Mouse (Mus musculus): ENCODE results near the gene Panx1.

Panx1 gene

DNA sequence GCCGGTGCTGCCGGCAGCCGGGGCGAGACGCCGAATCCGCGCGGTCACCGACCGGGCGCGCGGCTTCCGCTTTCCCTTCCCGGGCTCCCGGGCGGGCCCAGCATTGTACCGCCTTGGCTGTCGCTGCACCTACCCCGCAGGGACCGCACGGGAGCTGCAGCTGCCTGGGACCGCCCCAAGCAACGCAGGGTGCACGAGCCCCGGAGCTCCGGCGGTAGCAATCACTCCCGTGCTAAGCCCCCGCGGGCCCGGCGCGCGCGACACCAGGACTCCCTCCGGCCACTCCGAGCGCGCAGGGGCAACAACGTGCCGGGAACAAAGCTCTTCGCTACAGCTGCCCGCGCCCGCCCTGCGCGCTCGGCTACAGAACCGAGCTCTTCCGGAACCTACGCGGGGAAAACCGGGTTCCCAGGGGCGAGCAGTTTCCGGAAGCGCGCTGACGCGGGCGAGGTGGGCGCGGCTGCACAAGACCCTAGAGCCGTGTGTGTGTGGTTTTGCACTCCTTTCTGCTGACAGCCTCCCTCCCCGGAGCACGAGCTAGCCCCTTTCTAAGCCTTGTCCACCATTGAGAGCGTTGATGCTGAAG is at the start of gene Panx1:
TSS of gene Panx1 (minus strand) at position 395 of the 586 bp plus-strand sequence.
- peak; percentile 78 to 84 for DNase-seq (ENCODE audit: low spot score in 2 of 2)

DNA sequence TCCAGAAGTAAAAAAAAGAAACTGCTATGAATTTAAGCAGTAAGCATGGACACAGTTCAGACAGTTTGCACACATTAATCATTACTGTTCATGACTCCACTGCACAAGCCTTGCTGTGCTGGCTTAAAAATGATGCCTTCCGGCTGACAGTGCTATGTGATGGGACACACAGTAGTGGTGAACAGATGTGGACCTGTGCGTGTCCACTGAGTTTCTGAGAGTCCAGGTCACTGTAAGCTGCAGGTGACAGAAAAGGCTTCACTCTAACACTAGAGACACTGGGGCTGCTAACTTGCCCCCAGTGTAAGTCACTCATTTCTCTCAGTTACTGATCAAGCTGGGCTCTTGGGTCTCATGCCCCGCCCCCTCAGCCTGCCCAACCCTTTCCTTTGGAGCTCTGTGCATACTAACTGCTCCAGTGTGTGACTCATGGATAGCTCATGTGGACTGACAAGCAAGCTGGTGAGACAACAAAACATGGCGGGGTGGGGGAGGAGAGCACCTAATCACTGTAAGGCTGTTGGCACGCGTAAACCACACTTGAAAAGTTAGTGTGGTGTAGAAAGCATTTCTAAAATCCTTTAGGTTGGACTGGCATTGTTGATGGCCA is 23.5 kb upstream of the Panx1 start:
- no peak for DNase-seq (ENCODE audit: low spot score in 2 of 2)

DNA sequence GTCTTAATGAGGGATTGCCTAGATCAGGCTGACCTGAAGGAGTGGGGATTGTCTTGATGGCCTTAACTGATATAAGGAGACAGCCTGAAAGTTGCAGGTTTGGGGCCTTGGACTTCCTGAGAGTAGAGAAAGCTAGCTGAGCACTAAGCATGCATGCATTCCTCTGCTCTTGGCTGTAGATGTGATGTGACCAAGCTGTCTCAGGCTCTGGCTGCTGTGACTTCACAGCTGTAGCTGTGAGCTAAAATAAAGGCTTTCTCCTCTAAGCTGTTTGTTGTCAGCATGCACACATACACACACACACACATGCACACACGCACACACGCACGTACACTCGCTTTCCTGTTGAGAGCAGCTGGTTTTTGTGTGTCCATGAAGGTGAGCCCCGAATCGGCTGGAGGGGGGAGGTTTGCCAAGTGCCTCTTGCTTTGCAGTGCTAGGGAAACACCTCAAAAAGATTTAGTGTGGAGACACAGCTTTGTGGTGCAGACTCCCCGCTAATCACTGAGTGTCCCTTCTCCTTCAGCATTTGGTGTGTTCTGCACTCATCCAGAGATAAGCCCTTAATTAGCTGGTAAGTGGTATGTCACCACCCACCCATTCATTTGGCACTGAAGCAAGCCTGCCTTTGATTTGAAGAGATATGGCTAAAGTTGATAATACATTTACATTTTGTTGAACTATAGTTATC is 22.9 kb upstream of the Panx1 start:
- DNase-seq (ENCODE audit: low spot score in 2 of 2): no peak

DNA sequence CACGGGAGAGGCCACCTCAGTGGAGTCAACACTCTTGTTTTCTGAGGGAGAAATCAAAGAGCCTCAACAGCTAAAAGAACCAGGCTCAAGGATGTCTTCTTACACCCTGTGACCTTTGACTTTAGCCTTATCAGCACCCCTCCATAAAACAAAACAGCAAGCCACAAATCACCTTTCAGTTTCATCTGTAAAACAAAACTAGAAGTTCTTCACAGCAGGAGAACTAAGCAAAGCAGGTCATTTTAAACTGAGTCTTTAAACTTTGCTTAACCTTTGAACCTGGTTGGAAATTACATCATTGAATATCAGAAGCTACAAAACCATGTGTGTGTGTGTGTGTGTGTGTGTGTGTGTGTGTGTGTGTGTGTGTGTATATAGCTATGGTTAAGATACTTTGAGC is 18.9 kb upstream of the Panx1 start:
- DNase-seq (ENCODE audit: low spot score in 2 of 2): no peak

DNA sequence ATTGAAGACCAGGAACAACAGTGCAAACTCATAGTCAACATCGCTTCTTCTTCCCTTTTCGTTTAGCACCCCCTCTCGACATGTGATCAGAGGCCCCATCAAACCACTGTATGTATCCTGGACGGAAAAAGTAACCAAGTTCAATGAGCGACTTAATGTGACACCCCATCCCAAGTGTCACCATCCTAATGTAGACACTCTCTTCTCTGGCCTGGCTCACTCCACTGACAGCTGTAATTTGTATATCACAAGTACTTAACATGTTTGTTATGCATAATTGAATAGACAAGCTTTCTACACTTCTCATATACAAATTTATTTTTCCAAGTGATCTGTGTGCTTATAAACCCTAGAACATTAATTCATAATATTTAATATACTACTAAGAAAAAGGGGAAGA is 15.6 kb upstream of the Panx1 start:
- DNase-seq (ENCODE audit: low spot score in 2 of 2): no peak

DNA sequence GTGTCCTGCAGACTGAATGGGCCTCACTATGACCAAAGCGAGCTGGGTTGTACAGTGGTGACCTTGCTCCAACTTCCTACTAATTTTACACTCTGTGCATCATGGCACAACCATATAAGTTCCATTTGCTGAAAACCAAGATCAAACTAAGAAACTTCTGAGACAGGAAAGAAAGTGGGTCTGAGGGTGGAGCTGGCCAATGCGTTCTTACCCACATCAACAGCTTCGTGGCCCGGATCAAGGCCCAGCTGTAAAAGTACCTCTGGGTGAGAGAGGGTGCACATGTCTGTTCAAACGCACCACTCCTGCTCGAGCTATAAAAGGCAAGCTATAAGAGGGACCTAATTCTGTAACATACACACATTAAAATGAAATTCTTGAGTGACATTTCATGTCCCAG is 14.7 kb upstream of the Panx1 start:
- DNase-seq (ENCODE audit: low spot score in 2 of 2): no peak

DNA sequence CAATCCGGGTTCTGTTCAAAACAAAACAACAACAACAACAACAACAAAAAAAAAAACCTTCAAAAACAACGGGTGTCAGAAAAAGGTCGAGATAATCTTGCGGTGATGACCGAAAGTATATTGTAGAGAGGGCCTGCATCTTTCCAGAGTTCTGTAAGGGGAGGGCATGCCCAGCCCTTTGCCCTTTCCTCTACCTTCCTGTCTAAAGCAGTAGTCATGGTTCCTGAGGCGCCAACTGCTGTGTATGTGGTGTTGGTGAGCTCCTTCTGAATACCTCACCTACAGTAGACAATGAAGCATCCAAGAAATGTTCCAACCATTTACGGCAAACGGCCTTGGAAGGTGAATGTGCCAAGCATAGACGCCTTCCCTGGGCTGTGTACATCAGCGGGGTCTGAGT is 462 bp upstream of the Panx1 start:
- DNase-seq (ENCODE audit: low spot score in 2 of 2): no peak

DNA sequence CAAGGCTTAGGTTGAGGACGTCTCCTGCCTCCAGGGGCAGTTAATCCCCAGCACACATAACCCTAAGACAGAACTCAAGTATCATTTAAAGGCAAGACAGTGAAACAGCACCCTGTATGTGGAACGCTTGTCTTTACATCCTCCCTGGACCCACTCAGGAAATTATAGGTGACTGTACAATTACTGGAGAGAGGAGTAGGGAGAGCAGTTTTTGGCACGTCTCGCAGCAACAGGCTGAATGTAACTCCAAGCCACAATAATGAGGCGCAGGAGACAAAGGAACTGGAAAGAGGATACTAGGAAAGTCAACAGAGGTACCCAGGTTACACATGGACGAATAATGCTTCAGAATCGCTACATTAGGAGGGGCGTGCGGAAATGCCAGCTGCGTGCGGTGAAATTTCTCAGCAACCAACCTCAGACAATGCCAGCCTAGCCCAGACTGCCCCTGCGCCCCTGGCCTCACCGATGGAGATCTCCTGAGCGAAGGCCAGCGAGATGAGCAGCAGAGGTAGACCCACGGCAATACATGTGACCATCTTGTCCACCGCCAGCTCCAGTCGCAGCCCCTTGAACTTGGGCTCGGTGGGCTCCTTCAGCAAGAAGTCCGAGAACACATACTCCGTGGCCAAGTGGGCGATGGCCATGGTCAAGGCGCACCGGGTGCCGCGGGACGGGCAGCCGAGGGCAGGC is 741 bp downstream of the Panx1 start:
- DNase-seq (ENCODE audit: low spot score in 2 of 2): peak in 1 of 2 experiments; percentile 25

DNA sequence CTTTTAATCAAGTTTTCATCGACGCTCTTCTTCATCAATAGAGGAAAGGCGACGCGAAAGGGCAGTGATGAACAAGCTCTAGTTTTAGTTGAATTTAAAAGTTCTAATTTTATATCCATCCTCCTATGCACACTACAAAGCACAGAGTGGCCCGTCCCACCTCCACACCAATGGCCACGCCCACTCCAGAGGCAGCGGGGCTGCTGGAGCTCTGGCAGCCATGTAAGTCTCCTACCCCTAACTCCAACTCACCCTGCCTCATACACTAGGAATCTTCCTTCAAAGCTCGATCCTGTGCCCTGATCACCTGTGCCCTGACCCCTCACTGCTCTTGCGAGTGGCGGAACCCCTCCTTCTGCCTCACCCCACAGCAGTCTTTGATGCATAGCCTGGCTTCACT is 3.7 kb downstream of the Panx1 start:
- DNase-seq (ENCODE audit: low spot score in 2 of 2): no peak

DNA sequence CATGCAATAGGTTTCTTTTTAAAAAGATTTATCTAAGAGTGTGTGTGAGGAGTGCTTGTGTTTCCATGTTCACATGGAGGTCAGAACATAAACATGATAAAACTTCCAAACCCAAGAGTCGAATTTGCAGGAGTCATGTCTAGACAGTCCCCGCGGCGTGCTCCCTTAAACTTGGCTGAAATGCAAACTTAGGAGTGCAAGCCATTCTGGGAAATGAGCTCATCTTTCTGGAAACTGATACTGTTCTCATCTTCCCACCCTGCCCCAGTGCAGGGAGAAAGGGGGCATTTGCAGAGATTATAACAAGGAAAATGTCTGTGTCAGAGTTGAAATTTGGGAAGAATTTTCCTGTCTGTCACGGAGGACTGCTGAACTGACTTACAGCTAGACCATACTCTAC is 5.4 kb downstream of the Panx1 start:
- no peak for DNase-seq (ENCODE audit: low spot score in 2 of 2)

DNA sequence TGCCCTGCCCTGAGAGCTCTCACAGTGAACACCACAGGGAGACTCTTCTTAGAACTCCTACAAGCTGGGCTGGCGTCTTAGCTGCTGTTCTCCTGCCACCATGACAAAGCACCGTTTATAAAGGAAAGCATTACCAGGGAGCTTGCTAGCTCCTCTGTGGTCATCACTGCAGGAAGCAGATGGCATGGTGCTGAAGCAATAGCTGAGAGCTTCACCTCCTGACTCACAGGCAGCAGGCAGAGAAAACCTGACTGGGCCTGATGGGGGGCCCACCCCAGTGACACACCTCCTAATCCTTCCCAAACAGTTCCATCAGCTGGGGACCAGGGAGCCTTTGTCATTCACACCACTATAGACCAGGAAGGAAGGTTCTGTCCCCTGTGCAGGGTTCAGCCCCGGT is 7.6 kb downstream of the Panx1 start:
- DNase-seq (ENCODE audit: low spot score in 2 of 2): no peak

DNA sequence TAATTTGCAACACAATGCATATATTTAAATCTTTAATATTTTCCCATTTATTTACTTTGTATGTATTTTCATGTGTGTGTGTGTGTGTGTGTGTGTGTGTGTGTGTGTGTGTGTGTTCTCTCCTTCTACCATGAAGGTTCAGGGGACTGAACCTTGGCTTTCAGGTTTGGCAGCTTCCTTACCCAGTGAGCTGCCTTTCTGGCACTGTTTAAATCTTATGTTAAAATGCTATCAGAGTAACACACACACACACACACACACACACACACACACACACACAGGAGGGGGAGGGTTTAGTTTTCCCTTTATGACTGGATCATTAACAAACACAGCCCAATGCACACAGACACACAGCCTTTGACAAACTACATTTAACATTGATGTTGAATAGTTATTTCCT is 8.0 kb downstream of the Panx1 start:
- DNase-seq (ENCODE audit: low spot score in 2 of 2): no peak

DNA sequence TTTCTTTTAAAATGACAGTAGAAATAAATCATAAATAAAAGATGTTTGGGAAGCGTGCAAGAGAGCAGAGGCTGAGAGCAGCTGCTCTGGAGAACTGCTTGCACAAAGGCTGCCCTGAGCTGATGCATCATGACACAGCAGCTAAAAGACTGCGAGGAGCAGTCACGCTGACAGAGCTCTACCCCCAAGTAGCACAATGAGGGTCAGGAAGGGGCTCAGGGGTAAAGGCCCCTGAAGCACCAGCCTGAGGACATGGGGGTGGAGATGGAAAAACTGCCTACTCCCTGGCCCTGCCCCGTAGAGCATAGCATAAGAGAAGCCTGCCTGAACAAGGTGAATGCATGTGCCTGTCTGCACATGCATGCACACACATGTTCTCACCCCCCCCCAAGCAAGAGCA is 8.5 kb downstream of the Panx1 start:
- DNase-seq (ENCODE audit: low spot score in 2 of 2): no peak

DNA sequence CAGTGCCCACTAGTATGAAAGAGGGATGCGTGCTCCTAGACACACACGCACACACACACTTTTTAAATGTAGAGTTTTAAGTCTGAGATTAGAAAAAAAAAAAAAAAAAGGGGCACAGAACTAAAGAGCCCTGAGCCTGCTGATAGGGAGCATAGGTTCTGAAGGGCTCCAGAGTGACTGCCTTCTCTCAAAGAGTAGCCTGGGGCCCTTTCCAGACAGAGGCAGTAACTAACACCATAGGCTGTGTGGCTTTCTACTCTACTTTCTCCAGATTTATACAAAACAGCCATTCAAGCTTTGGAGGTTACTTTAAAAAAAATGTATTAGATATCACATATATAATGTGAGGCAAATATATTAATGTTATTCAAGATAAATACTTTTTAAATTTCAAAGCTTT is 8.9 kb downstream of the Panx1 start:
- DNase-seq (ENCODE audit: low spot score in 2 of 2): no peak

DNA sequence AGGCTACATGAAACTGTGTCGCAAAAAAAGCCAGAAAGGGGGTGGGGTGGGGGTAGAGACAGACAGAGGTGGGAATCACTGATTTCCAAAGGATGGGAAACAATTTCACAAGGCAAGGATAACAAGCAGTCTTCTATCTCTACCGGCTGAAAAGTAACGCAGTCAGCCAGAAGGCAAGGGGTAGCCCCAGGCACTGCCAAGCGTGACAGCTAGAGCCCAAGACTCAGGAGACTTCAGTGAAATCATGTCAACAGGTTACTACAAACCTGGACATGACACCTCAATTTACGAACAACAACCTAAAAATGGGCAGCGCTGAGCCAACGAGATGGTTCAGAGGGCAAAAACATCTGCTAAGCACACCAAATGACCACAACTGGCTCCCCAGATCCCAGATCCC is 9.3 kb downstream of the Panx1 start:
- no peak for DNase-seq (ENCODE audit: low spot score in 2 of 2)

DNA sequence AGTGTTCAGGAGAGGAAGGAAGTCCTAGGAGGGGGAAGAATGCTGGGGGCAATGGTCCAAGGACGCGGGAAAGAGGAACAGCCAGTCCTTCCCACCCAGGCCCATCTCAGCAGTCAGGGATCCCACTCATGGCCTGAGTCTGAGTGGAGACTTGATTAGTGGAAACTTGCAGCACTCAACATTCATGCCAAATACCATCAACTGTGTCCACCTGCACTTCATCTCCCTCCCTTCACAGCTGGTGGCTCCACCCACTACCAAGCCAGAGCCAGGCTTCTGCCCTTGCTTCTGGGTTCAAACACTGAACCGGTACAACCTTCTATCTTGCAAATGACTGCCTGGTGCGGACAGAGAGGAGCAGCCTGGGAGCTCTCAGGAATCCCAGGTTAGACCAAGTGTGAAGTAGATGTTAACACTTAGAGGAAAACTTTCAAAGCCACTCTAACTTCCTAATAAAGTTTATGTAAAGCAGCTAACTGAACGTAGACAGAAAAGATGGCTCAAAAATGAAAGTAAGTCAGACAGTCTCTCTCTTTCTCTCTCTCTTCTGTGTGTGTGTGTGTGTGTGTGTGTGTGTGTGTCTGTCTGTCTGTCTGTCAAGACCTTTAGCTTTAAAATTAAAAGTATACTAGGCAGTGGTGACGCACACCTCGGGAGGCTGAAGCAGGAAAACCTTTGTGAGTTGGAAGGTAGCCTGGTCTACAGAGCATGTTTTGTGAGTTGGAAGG is 10.6 kb downstream of the Panx1 start:
- peak; percentile 31 to 39 for DNase-seq (ENCODE audit: low spot score in 2 of 2)

DNA sequence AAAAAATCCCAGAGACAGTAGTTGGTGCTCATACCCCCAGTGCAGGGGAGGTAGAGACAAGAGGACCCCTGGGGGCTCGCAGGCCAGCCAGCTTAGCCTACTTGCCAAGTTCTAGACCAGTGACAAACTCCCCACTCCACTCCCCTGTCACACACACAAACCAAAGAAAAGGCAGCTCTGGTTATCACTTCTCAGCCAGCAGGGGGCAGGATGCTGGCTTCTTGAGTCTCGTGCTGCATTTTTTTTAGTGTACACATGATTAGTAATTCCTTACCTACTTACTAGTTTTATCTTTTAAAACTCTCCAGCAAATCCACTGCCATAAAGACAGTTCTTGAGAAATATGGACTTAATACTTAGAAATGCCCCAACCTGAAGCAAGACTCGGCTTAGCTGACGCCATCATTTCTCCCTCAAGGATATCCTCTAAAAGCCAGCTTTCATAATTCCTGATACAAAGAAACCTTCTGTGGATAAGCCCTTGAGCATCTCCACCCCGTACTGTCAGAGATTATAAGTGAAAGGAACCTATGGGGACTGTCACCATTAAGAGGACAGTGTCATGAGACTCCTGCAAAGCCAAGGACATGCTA is 11.6 kb downstream of the Panx1 start:
- DNase-seq (ENCODE audit: low spot score in 2 of 2): peak in 1 of 2 experiments; percentile 47

DNA sequence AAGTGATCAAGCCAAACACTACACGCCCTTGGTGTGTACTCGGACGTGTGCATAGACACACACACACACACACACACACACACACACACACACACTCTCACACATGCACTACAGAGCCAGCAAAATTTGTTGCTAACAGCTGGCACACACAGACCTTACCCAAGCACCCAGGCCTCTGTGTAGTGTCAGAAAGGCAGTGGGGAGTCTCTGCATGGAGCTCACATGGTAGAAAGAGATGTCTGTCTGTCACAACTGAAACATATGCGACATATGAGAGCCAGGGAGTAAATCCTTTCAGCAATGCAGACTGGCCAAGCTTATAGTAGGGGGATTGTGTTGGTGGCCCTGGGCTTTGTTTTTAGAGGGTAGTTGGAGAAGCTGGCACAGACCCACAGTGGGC is 12.5 kb downstream of the Panx1 start:
- DNase-seq (ENCODE audit: low spot score in 2 of 2): no peak

DNA sequence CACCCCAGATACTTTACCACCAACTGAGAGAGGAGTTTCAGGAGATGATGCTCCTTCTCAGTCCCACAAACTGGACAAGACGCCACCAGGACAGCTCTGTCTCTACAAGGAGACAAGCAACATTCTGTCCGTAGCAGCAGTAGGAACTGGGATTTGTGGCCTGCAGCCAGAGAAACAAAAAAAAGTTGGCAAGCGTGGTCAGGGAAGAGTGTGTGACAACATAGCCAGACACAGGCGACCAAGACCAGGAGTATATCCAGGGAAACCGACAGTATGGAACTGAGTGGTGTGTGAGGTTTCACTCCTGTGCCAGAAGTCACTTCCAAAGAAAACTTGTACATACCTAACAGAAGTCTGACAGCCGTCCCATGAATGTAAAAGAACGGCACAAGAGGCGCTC is 14.5 kb downstream of the Panx1 start:
- no peak for DNase-seq (ENCODE audit: low spot score in 2 of 2)

DNA sequence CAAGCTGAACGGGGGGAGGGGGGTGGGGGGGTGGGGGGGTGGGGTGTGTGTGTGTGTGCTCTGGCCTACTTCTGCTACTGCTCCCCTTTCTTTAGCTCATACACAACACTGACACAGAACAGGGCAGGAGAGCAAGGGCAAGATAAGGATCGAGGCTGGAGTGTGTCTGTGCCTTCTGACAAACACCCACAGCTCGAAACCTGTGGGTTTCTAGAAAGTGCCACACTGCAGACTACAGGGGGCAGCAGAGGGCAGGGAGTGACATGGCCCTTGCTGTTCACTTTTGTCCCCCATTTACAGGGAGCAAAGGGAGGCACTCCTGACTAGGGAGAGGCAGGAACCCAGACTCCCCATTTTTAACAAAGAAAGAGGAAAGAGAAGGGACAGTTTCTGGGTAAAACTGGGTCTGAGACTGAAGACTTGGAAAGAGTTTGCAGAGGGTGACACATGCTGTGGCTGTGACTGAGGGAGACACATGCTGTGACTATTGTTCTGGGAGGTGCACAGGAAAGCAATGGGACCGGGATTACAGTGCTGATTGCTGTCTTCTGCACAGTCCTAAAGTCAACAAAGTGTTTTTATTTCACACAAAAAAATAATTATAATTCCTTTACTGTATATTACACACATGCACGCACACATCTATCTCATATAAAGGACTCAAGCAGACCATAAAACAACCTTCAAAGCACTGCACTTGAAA is 16.1 kb downstream of the Panx1 start:
- DNase-seq (ENCODE audit: low spot score in 2 of 2): peak; percentile 35 to 58

DNA sequence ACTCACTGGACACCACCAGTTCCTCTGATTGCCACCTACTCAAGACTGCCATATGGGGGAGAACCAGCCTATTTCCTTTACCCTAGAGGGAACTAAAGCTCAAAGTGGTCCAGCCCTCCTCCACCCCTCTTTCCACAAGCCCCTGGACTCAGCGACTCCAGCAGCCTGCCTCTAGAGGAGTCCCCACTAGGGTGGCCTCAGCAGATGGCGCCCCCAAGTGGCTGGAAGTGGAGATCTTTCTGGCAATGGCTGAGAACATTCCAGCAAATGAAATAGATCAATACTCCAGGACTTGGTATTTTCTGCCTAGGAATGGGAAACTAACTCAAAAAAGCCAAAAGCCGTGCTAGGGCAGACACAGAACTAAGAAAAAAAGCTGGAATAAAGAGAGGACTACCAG is 17.6 kb downstream of the Panx1 start:
- DNase-seq (ENCODE audit: low spot score in 2 of 2): peak in 1 of 2 experiments; percentile 31

Measured in natural killer cell, adult 2 months (primary cell).